Mouse (Mus musculus): ENCODE results near the gene Bap1. TPM values are rescaled to one million over a fixed set of nuclear protein-coding genes. Genes with fewer than 3 reads are reported as not detected.

Bap1 gene
- 104 TPM for total RNA-seq (2023)

GRCm38 (mm10) chr14:31251084-31251604 is at the start of gene Bap1, which contains the start of gene Phf7:
Bap1 (plus strand) TSS chr14:31251450.
Phf7 (minus strand) TSS chr14:31251317.

GRCm38 (mm10) chr14:31208084-31208483 is 43.2 kb upstream of the Bap1 start, which contains the start of gene Tnnc1:
Tnnc1 (plus strand) TSS chr14:31208312.

GRCm38 (mm10) chr14:31216846-31217245 is 34.4 kb upstream of the Bap1 start, which contains the start of gene Nisch:
Nisch (minus strand) TSS chr14:31216946.

GRCm38 (mm10) chr14:31217666-31218065 is 33.6 kb upstream of the Bap1 start, which contains the start of gene Sema3g:
Sema3g (plus strand) TSS chr14:31217860.

Other genes with a start within 250 kb of the Bap1 start
- gene Spcs1, start 249.8 kb upstream of the Bap1 start, total RNA-seq (2023) = 80.2 TPM
- gene Pbrm1, start 232.3 kb upstream of the Bap1 start, total RNA-seq (2023) = 70.3 TPM
- 261 TPM for gene Gnl3, start 232.3 kb upstream of the Bap1 start, total RNA-seq (2023)
- 48.7 TPM for gene Smim4, start 122.5 kb upstream of the Bap1 start, total RNA-seq (2023)
- 1.9 TPM for gene Nt5dc2, start 120.4 kb upstream of the Bap1 start, total RNA-seq (2023)
- gene Stab1, start 82.8 kb upstream of the Bap1 start, total RNA-seq (2023) = 1.0 TPM
- gene Tnnc1, start 43.1 kb upstream of the Bap1 start, total RNA-seq (2023) = not detected
- gene Nisch, start 34.5 kb upstream of the Bap1 start, total RNA-seq (2023) = 400 TPM
- gene Sema3g, start 33.6 kb upstream of the Bap1 start, total RNA-seq (2023) = not detected
- gene Phf7, start 133 bp upstream of the Bap1 start, total RNA-seq (2023) = 10.4 TPM
- 0.06 TPM for gene Dnah1, start 72.4 kb downstream of the Bap1 start, total RNA-seq (2023)
- 39.8 TPM for gene Capn7, start 85.2 kb downstream of the Bap1 start, total RNA-seq (2023)
- 103 TPM for gene Sh3bp5, start 184.6 kb downstream of the Bap1 start, total RNA-seq (2023)
- 42.9 TPM for gene Eaf1, start 242.9 kb downstream of the Bap1 start, total RNA-seq (2023)
- gene Mettl6, start 243.6 kb downstream of the Bap1 start, total RNA-seq (2023) = 33.3 TPM

Data from CD8-positive naive resting alpha-beta T cell, adult 57 days (primary cell).